Mouse (Mus musculus) MEL-GATA-1-ER (cell line): Measurements from ENCODE around the gene Phf7.

Source experiments
- DNase-seq: peaks from one replicate; pipeline ENCODE4 v3.0.0-alpha.2; 2012; ENCODE audit warnings: low read depth; ENCODE audit errors: extremely low read depth

Gene Phf7

DNA sequence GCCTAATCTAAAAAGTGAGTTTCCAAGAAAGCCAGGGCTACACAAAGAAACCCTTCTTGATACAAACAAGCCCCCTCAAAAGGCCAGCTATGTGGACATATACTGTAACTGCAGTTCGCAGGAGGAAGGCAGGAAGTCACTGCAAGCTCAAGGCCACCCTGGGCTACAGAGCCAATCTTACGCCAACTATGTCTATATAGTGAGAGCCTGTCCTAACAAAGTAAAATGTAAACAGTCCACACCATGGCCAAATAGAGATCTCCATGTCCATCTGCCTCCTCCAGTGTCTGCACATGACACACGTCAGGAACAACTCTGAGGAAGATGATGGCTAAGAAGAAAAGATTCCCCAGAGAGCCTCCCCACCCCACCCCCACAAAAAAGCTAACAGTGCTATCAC lies 51.1 kb downstream of the Phf7 start:
- DNase-seq: no peak

DNA sequence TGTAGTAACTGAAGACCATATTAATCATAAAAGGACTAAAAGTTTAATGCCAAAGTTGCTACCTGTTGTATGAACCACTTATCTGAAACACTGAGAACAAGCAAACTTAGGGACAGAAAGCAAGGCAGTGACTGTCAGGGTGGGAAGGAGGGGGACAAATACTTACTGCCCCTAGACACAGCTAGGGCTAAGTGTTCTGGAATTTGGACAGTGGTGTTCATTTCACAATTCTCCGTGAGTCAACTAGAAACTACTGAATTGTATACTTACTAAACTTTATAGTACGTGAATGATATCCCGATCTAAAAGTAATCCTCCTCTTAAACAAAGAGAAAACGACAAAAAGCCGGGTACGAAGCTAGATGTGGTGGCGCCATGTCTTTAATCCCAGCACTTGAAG lies 51.5 kb downstream of the Phf7 start:
- no peak for DNase-seq

DNA sequence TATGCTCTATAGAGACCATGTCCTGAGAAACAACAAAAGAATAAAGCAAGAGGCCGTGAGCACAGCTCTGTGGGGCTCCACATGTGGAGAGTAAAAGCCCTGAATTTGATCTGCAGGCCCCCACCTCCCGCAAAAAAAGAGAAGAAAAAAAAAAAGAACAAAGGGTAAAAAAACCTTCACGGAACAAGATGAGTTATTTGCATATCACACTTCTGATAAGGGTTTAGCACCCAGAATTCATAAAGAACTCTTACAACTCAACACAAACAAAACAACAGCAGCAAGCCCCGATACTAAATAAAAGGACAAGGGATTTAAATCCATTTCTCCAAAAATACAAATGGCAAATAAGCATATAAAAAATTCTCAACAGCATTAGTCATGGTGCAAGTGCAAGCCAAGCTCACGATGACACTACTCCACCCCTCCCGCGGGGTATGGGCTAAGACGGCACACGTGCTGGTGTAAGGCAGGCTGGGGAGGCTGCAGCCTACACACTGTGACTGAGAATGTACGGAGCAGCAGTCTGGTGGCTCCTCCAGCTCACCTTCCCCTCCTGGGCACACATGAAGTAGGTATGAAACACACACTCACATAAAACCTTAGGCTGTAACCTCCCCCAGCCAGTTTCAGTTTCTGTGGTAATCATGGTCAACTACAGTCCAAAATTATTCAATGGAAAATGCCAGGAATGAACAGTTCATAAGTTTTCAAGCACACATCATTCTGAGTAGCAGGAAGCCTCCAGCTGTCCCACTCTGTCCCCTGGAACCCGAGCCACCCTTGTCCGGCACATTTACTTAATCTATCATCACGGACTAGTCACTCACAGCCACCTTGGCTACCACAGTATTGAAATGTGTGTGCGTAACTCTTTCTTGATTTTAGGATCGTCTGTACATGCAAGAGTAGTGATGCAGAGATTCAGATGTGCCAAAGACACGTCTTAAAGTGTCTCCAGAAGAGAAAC lies 53.3 kb downstream of the Phf7 start:
- DNase-seq: no peak

DNA sequence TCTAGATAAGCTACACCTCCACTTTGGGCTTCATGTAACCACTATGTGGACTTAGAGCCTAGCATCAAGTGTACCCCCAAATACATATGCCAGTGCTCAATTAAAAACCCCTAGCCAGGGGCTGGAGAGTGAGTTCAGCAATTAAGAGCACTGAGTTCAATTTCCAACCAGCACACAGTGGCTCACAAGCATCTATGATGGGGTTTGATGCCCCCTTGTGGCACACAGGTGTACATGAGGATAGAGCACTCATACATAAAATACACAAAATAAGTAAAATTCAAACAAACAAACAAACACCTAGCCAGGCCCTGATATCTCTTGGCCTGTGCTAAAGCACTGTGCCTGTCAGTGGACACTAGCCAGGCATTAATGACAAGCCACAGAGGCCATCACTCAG lies 55.1 kb downstream of the Phf7 start:
- DNase-seq: peak; percentile 24

DNA sequence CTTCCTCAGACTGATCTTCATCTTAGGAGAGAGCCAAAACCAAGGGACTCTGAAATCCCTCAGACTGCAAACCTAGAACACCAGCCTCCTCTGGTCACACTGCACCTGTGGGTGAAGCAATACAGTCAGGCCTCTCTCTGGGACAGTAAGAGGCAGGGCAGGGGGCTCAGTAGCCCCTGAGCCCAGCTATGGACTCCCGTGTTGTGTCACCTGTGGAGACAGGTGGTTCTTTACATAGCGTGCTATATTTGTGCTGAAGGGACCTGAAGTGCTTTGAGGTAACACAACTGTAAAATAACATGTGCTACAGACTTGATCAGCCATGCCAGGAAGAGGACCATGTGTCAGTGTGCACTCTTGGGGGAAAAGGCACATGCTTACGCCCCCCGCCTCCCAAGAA lies 55.6 kb downstream of the Phf7 start:
- DNase-seq: no peak

DNA sequence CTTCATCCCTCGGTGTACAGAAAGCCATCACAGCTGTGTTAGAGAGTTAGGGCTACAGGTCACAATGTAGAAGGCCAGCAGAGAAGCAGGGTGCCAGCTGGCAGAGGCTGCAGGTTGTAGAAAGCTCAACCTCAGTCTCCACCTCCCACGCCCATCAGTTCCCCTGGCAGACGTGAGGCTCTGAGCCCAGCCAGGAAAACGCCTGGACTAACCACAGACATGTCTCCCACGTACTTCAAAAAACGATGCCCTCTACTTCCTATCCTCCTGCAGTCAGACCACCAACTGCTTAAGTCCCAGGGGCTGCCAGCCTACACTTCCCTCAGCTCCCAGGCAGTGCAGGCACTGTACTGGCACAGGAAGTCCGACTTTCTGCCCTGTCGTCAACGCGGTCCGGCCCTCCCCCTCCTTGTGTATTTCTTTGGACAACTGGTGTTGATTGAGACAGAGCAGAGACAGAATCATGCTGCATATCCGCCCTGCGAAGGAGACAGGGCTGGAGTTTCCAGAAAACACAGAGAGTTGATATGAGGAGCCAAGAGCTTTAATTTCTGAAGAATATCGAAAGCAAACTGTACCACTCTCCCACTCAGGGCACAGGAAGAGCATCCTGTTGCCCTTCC lies 56.1 kb downstream of the Phf7 start:
- no peak for DNase-seq

DNA sequence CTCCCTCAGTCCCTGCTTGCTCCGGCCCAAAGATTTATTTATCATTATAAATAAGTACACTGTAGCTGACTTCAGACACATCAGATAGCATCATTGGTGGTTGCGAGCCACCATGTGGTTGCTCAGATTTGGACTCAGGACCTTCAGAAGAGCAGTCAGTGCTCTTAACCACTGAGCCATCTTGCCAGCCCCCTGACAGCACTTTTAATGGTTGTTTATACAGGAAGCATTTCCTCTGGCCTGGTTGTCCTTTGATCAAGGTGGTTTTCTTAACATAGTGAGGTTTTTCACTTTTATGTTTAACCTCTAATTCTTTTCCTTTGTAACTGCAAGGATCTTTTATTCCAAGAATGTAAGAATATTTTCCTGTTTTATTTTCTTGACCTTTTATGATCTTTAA lies 56.7 kb downstream of the Phf7 start:
- DNase-seq: no peak

DNA sequence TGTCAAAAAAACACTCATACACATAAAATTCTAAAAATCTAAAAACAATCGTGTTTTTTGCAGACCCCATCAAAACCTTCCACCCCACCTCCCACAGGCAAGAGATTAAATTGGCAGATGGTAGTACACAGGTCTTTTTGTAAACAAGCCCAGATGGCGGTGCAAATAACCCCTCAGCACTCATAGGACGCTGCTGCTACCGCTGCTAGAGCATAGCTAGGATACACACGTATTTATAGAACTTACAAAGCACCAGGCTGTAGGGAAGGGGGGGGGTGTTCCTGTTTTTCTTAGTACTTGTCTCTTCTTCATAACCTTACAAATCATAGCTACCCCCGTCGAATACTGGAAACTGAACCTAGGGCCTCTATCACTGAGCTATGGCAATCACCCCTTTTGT lies 57.3 kb downstream of the Phf7 start:
- DNase-seq: no peak

DNA sequence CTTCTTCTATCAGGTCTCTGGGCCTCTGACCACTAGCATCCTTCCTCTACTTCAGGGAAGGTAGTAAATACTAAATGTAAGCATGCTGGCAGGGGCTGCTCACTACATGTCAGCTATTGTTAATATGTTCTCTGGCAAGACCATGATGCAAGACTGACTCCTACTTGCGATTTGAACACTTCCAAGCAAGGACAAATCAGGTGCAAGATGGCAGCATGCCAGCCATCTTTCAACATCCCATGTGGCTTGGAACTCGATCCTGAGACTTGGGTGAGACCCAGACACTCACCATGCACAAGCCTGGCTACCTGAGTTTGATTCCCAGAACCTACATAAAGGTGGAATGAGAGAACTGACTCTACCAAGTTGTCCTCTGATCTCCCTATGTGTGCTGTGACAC lies 59.2 kb downstream of the Phf7 start:
- no peak for DNase-seq

DNA sequence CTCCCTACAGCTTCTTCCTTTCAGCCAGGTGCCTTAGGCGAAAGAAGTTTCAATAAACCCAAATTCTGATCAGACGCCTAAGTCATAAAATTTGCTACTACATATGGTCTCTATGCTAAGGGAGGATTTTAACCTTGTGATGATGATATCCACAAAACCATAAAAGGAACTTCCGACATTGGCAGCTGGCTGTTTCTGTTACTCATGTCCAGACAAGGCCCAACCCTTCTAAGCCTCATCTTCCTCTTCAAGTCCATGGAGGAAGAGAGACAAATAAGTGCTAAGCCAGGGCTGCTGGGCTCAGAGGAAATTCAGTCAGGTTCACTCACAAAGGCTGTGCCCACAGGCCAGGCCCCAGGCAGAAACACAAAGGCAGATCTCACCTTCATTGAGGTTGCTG lies 61.8 kb downstream of the Phf7 start:
- DNase-seq: no peak

DNA sequence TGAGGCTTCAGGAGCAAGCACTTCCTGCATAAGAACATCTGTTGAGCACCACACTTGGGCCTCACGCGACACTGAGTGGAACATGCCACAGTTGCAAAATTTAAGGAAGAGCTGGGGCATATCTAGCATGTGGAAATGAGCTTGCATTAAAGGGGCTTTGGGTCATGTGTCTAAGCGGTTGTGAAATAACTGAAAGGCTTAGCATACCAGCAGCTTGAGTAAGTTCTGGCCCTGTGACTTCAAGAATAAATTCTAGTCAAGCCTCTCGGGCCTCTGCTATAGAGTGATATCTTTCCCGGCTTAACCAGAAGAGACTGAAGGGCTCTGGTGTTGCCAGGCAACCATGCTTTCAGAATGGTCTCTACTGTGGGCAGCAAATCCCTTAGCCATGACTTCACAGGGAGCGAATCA lies 62.3 kb downstream of the Phf7 start:
- DNase-seq: no peak
